In genomic region chr1:127716441-127716840, GRCm38 (mm10) we compare ENCODE assay signal across 16 mouse cellular contexts. TPM values are rescaled to one million over a fixed set of nuclear protein-coding genes. Genes with fewer than 3 reads are reported as not detected.
A peak's percentile ranks its signal among the peaks of the same experiment; 100 is the strongest.
DNase-seq lines count a peak whose midpoint lies in the region; ATAC-seq lines count a peak whose summit lies in the region.
"Had no signal": no experiment of that assay in that cellular context is flagged by ENCODE, and none has a peak within 500 bp of the region (broad histone marks: within the 10 kb centered on the region; RNA-seq: fewer than 3 reads in every experiment).

No protein-coding gene starts in this region.

- 37% methylated on average over 8 of the region's 8 CpGs for WGBS in heart, embryonic 14.5 days

- peak; percentile 56; the same call in 1 of the 2 replicates for ATAC-seq in heart, embryonic 14.5 days (ENCODE audit: insufficient number of reproducible peaks, insufficient read depth, low FRiP score, low read depth)
- ATAC-seq: activated CD4-positive, CD25-positive, alpha-beta regulatory T cell, adult 4 months had no signal

- intact Hi-C loops in left cerebral cortex, postnatal 36 days (cut with DNase I), result no loop called here

- peaks cover 2 to 14% of the 10 kb centered on the region in 2 experiments; a peak in 3 of 4 replicates for H3K4me1 ChIP-seq in heart, embryonic 14.5 days (ENCODE audit: control insufficient read depth in 2 of 2, insufficient read depth in 2 of 2, low read length in 2 of 2)
- H3K4me1 ChIP-seq: hindbrain, embryonic 13.5 days; midbrain, embryonic 12.5 days had no signal

- no peaks in the 10 kb centered on the region for H3K36me3 ChIP-seq in heart, embryonic 14.5 days (ENCODE audit: control insufficient read depth, insufficient read depth, low read length)
- H3K36me3 ChIP-seq: hindbrain, embryonic 13.5 days; midbrain, embryonic 12.5 days had no signal

- H3K4me2 ChIP-seq in heart, embryonic 14.5 days (ENCODE audit: low read length), result peak overlapping the region; percentile 36
- H3K4me2 ChIP-seq: hindbrain, embryonic 13.5 days; midbrain, embryonic 12.5 days had no signal

- H3K4me3 ChIP-seq in heart, embryonic 14.5 days (ENCODE audit: control insufficient read depth in 1 of 2, insufficient read depth in 1 of 2, low read depth in 1 of 2, low read length in 2 of 2), result no peak overlapping the region
- H3K4me3 ChIP-seq: hindbrain, embryonic 13.5 days; midbrain, embryonic 12.5 days had no signal

- peak overlapping the region; percentile 45 to 48; a peak in 2 of 4 replicates for H3K27ac ChIP-seq in heart, embryonic 14.5 days (replicated peaks in 1 of 2; ENCODE audit: control insufficient read depth in 1 of 2, insufficient read depth in 1 of 2, low read depth in 2 of 2, low read length in 2 of 2)
- H3K27ac ChIP-seq: hindbrain, embryonic 13.5 days; midbrain, embryonic 12.5 days had no signal

- no peaks in the 10 kb centered on the region for H3K9me3 ChIP-seq in heart, embryonic 14.5 days (ENCODE audit: control insufficient read depth, low read length)
- H3K9me3 ChIP-seq: hindbrain, embryonic 13.5 days; midbrain, embryonic 12.5 days had no signal

- no peak overlapping the region for H3K9ac ChIP-seq in heart, embryonic 14.5 days (ENCODE audit: low read length)
- H3K9ac ChIP-seq: hindbrain, embryonic 13.5 days; midbrain, embryonic 12.5 days had no signal

- DNase-seq in left cerebral cortex, adult 11 months (ENCODE audit: low spot score), result peak; percentile 30
- DNase-seq in left cerebral cortex, postnatal 36 days (ENCODE audit: low spot score in 2 of 2), result no peak
- peak; percentile 10 to 28 for DNase-seq in layer of hippocampus, adult 8-10 months (ENCODE audit: low spot score in 2 of 2)
- DNase-seq in telencephalon, adult 2 months (ENCODE audit: low read depth, low spot score), result peak; percentile 67
- DNase-seq in adrenal gland, adult 2 months, result no peak
- no peak for DNase-seq in gastrocnemius, postnatal 4 days (ENCODE audit: low spot score in 2 of 2)
- DNase-seq: cerebellum, adult 9-10 months; gastrocnemius, postnatal 10 days; kidney, adult 18-20 months; lung, postnatal 10 days had no signal

- no peaks in the 10 kb centered on the region for H3K27me3 ChIP-seq in heart, embryonic 14.5 days (ENCODE audit: control insufficient read depth, insufficient read depth, low read length)
- H3K27me3 ChIP-seq: hindbrain, embryonic 13.5 days; midbrain, embryonic 12.5 days had no signal

RNA-seq across cellular contexts. Expression of gene Acmsd, which starts 12.8 kb away (rescaled TPM):
- total RNA-seq in left cerebral cortex, postnatal 36 days (2021), result not detected
- 0.12 and 0.55 TPM in 2 replicates for polyA plus RNA-seq in heart, embryonic 14.5 days (2014; fragmentation: Nextera tagmentation; extraction: Ambion mirVana)
- not detected for total RNA-seq in layer of hippocampus, adult 8-10 months (2022)
- under 1 TPM in 1 of 2 experiments, not detected in 1; 0.17 TPM for total RNA-seq in adrenal gland, adult 2 months (2021)
- polyA plus RNA-seq in adrenal gland, adult 2 months (2012; rRNA removed), result not detected in 2 replicates
- total RNA-seq in gastrocnemius, postnatal 4 days (2021), result not detected
- total RNA-seq: gastrocnemius, postnatal 10 days; layer of hippocampus, postnatal 10 days had no signal
- polyA plus RNA-seq: hindbrain, embryonic 13.5 days had no signal

RNA-seq across cellular contexts. Expression of gene Tmem163, which starts 37.1 kb away (rescaled TPM):
- 10 to 100 TPM; 22.6 to 29.6 TPM for total RNA-seq in left cerebral cortex, postnatal 36 days (2021)
- polyA plus RNA-seq in heart, embryonic 14.5 days (2014; fragmentation: Nextera tagmentation; extraction: Ambion mirVana), result 28.8 and 31.6 TPM in 2 replicates
- 10 to 100 TPM in 1 of 4 experiments, 1 to 10 TPM in 3; 7.5 to 10.8 (median 9.0) TPM for total RNA-seq in layer of hippocampus, adult 8-10 months (2022)
- under 1 TPM in 1 of 2 experiments, not detected in 1; 0.86 TPM for total RNA-seq in adrenal gland, adult 2 months (2021)
- 0.58 and 2.6 TPM in 2 replicates for polyA plus RNA-seq in adrenal gland, adult 2 months (2012; rRNA removed)
- not detected for total RNA-seq in gastrocnemius, postnatal 4 days (2021)
- total RNA-seq: MEL had no signal
- polyA plus RNA-seq: activated CD4-positive, CD25-positive, alpha-beta regulatory T cell, adult 4 months had no signal

RNA-seq across cellular contexts. Expression of gene Ccnt2, which starts 57.5 kb away (rescaled TPM):
- total RNA-seq in left cerebral cortex, postnatal 36 days (2021), result 10 to 100 TPM; 50.8 to 72.3 TPM
- 61.6 and 62.2 TPM in 2 replicates for polyA plus RNA-seq in heart, embryonic 14.5 days (2014; fragmentation: Nextera tagmentation; extraction: Ambion mirVana)
- 10 to 100 TPM; 61.7 to 83.7 (median 73.7) TPM for total RNA-seq in layer of hippocampus, adult 8-10 months (2022)
- 10 to 100 TPM; 30.9 to 47.7 TPM for total RNA-seq in adrenal gland, adult 2 months (2021)
- polyA plus RNA-seq in adrenal gland, adult 2 months (2012; rRNA removed), result 8.9 and 9.4 TPM in 2 replicates
- 10 to 100 TPM; 37.8 to 42.7 TPM for total RNA-seq in gastrocnemius, postnatal 4 days (2021)

Comparison
In these comparisons a context has a peak if more than half of its experiments do, and no peak if none do; other contexts are left out.
1. DNase-seq: peak in left cerebral cortex, adult 11 months (single experiment), layer of hippocampus, adult 8-10 months (2 of 2) and telencephalon, adult 2 months (single experiment); none in left cerebral cortex, postnatal 36 days (0 of 2), adrenal gland, adult 2 months (single experiment) and gastrocnemius, postnatal 4 days (0 of 2).
2. RNA of gene Tmem163, which starts 37.1 kb away (total RNA-seq): 22.6 to 29.6 TPM in left cerebral cortex, postnatal 36 days and 7.5 to 10.8 TPM in layer of hippocampus, adult 8-10 months; 0.86 TPM in adrenal gland, adult 2 months and not detected in gastrocnemius, postnatal 4 days; every median in the first group is over 4 times any median in the second.